Mouse (Mus musculus) limb, embryonic 11.5 days (tissue): ENCODE measurements at regions not wholly inside any gene's neighbourhood (a gene's known extent, or its start where the extent isn't known, plus 50 kb on each side); places are given as distances from the start of the nearest gene placed in this dataset.

ENCODE experiments used
- ATAC-seq: fragments of 200-750 bp; cut with Nextera tagmentation; 2 replicates; pipeline ENCODE4 v1.8.0; 2017; ENCODE audit warnings: low read depth; ENCODE audit not compliant: insufficient number of reproducible peaks, low FRiP score, low TSS enrichment
- DNase-seq: peaks from one replicate; pipeline ENCODE4 v3.0.0-alpha.2; 2015; ENCODE audit warnings: low spot score
- H3K27ac ChIP-seq: fragments of 300-500 bp; sonication (generic); replicated peaks from 2 replicates; pipeline ENCODE4 v1.5.1; 2014; ENCODE audit warnings: low read depth, mild to moderate bottlenecking, low read length
- H3K27me3 ChIP-seq: fragments of 300-500 bp; sonication (generic); 2 replicates; pipeline ENCODE4 v1.6.1; 2014; ENCODE audit warnings: mild to moderate bottlenecking, low read length, mixed read lengths; ENCODE audit not compliant: control insufficient read depth, insufficient read depth
- H3K36me3 ChIP-seq: fragments of 300-500 bp; sonication (generic); 2 replicates; pipeline ENCODE4 v1.6.1; 2014; ENCODE audit warnings: mild to moderate bottlenecking, low read length, moderate library complexity, mixed read lengths; ENCODE audit not compliant: control insufficient read depth, insufficient read depth
- H3K4me1 ChIP-seq: fragments of 300-500 bp; sonication (generic); 2 replicates; pipeline ENCODE4 v1.6.1; 2014; ENCODE audit warnings: low read length, mixed read lengths; ENCODE audit not compliant: control insufficient read depth, insufficient read depth
- H3K4me2 ChIP-seq: fragments of 300-500 bp; sonication (generic); 2 replicates; pipeline ENCODE4 v1.6.1; 2014; ENCODE audit warnings: low read depth, mild to moderate bottlenecking, moderate library complexity; ENCODE audit not compliant: severe bottlenecking
- H3K4me3 ChIP-seq: fragments of 300-500 bp; sonication (generic); 2 replicates; pipeline ENCODE4 v1.5.1; 2014; ENCODE audit warnings: low read depth, low read length
- H3K9ac ChIP-seq: fragments of 300-500 bp; sonication (generic); 2 replicates; pipeline ENCODE4 v1.6.1; 2014; ENCODE audit warnings: mild to moderate bottlenecking, low read length
- H3K9me3 ChIP-seq: fragments of 300-500 bp; sonication (generic); 2 replicates; pipeline ENCODE4 v1.6.1; 2016; ENCODE audit warnings: low read length; ENCODE audit not compliant: control insufficient read depth
- WGBS: fragments of 180-500 bp; shearing (Covaris S2); extraction: QIAGEN DNeasy Blood & Tissue Kit; methylation state at CpG from one replicate; pipeline ENCODE4 v1.1.7; 2014; 5-methylcytosine and 5-hydroxymethylcytosine counted together

- Histone ChIP-seq H3K27me3 (peaks cover 11% of the 10 kb centered on the region), H3K9me3 (no peaks in the 10 kb centered on the region), H3K4me1 (no peaks in the 10 kb centered on the region), H3K4me3 (no peak overlapping the region), H3K9ac (no peak overlapping the region), H3K27ac (no peak overlapping the region), H3K36me3 (no peaks in the 10 kb centered on the region), H3K4me2 (no peak overlapping the region)
- 73% methylated on average over 13 of the region's 13 CpGs for WGBS
- DNase-seq: no peak
- no peak for ATAC-seq
These were observed 87.1 kb downstream of the Ankrd50 start for GRCm38 (mm10) chr3:38397615-38397956.

DNA sequence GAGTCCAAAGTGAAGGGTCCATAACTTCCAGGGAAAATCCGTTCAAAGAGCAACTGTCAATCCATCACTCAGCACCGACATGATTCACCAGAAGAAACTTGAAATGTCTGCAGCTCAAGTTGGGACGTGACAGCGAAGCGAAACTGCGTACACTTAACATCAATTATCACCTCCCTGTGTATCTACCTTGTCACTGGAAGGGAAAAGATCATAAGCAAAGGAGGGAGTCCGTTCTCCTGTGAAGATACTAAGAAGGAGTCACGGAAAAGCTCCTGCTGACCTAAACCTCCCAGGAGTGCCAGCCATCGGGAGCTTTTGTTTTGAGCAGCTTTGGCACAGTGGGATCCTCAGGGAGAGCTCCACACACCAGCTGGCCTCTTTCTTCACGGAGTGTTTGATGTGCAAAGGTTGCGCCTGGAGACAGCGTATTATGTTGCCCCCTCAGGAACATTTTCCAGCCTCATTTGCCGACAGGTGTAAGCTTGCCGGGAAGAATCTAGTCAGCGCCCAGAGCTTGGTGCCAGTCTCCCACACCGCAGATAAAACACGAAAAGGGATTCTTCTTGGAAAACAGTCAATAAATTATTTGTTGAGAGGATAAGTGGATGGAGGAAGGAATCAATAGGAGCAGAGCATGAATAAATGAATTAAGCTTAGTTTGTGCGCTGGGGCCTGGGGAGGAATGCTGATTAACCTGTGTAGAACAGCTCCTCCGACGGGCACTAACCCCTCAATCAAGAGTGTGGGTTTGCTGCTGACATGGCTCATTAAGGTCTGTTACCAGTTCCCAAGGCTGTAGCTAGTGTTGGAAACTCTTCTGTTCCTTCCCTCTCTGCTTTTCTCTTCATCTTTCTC is 87.7 kb downstream of the Ankrd50 start:
- no peak overlapping the region for H3K4me3 ChIP-seq
- H3K27ac ChIP-seq: no peak overlapping the region
- H3K27me3 ChIP-seq: peaks cover 11% of the 10 kb centered on the region
- WGBS: 4% methylated on average over 20 of the region's 20 CpGs
- DNase-seq (peak; percentile 28), ATAC-seq (no peak)
- H3K9ac ChIP-seq: no peak overlapping the region
- no peaks in the 10 kb centered on the region for H3K4me1 ChIP-seq
- H3K36me3 ChIP-seq: no peaks in the 10 kb centered on the region
- H3K9me3 ChIP-seq: no peaks in the 10 kb centered on the region
- H3K4me2 ChIP-seq: peak overlapping the region; percentile 32

DNA sequence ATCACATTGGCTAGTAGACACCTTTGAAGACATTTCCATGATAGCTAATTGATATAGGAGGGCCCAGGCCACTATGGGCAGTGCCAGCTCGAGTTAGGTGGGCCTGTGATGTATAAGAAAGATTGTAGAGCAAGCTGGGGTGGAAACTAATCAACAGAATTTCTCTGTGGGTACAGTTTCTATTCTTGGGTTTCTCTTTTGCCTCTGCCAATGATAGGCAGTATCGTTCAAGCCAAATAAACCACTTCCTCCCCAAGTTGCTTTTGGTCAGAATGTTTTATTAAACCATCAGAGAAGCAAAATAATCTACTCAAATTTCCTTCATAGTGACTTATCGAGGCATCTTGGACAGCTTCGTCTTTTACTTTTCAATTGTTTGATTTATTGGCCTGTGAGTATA is 90.3 kb downstream of the Ankrd50 start:
- WGBS: 77% methylated on average over 4 of the region's 4 CpGs
- H3K4me2 ChIP-seq: no peak overlapping the region
- DNase-seq: no peak
- no peak overlapping the region for H3K9ac ChIP-seq
- H3K4me1 ChIP-seq: no peaks in the 10 kb centered on the region
- H3K36me3 ChIP-seq: no peaks in the 10 kb centered on the region
- no peaks in the 10 kb centered on the region for H3K9me3 ChIP-seq
- H3K27me3 ChIP-seq: peaks cover 11% of the 10 kb centered on the region
- no peak for ATAC-seq
- no peak overlapping the region for H3K4me3 ChIP-seq
- no peak overlapping the region for H3K27ac ChIP-seq

- Histone ChIP-seq H3K4me3 (no peak overlapping the region), H3K4me2 (no peak overlapping the region), H3K4me1 (no peaks in the 10 kb centered on the region), H3K9me3 (no peaks in the 10 kb centered on the region), H3K27me3 (no peaks in the 10 kb centered on the region), H3K9ac (no peak overlapping the region), H3K27ac (no peak overlapping the region), H3K36me3 (no peaks in the 10 kb centered on the region)
- DNase-seq: no peak
- ATAC-seq: no peak
- 81% methylated on average over 2 of the region's 2 CpGs for WGBS
These were observed 95.0 kb downstream of the Ankrd50 start for GRCm38 (mm10) chr3:38389647-38390046.

DNA sequence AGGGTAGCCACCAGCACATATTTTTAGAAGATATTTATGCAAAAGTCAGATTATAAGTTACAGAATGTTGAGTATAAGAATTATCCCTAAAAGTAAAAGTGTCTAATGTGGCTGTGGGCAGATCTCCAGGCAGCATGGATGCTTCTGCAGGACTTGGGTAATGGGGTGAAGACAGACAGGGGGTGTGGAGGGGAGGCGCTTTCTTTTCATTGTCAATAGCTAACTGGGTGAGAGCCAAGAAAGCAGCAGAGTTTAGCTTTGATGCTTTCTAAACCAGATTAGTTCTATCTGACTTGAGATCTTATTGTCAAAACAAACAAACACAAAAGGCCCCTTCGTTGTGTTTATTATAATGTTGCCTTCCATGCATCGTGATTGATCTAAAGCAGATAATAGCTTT is 95.7 kb downstream of the Ankrd50 start:
- H3K27ac ChIP-seq: no peak overlapping the region
- H3K9ac ChIP-seq: no peak overlapping the region
- H3K27me3 ChIP-seq: no peaks in the 10 kb centered on the region
- no peak for DNase-seq
- no peaks in the 10 kb centered on the region for H3K4me1 ChIP-seq
- no peaks in the 10 kb centered on the region for H3K36me3 ChIP-seq
- ATAC-seq: no peak
- no peak overlapping the region for H3K4me2 ChIP-seq
- 35% methylated on average over 3 of the region's 3 CpGs for WGBS
- no peak overlapping the region for H3K4me3 ChIP-seq
- H3K9me3 ChIP-seq: no peaks in the 10 kb centered on the region

DNA sequence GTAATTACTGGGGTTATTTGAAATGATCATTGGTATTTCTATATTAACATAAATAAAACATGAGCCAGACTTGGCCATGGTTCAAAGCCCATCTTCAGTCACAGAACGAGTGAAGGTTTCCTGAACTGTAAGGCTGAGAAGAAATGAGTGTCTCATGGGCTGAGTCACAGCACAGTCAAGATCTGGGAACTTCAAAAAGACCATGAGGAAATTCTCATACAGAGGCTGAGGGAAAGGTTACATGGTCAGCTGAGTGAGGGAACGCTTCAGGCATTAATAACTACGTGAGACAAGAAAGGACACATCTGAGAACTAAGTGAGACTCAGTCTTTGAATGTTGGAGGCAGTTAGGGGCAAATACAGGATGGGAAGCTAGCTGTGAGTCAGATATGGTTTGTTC is 101.9 kb downstream of the Ankrd50 start:
- Histone ChIP-seq H3K36me3 (no peaks in the 10 kb centered on the region), H3K4me1 (no peaks in the 10 kb centered on the region), H3K9ac (no peak overlapping the region), H3K9me3 (no peaks in the 10 kb centered on the region), H3K27ac (no peak overlapping the region), H3K27me3 (no peaks in the 10 kb centered on the region), H3K4me3 (no peak overlapping the region), H3K4me2 (no peak overlapping the region)
- DNase-seq (no peak), ATAC-seq (no peak)
- 88% methylated on average over 3 of the region's 3 CpGs for WGBS

- Histone ChIP-seq H3K27me3 (no peaks in the 10 kb centered on the region), H3K4me2 (no peak overlapping the region), H3K4me3 (no peak overlapping the region), H3K27ac (no peak overlapping the region), H3K9ac (no peak overlapping the region), H3K4me1 (no peaks in the 10 kb centered on the region), H3K36me3 (no peaks in the 10 kb centered on the region), H3K9me3 (no peaks in the 10 kb centered on the region)
- 82% methylated on average over 5 of the region's 5 CpGs for WGBS
- no peak for DNase-seq
- no peak for ATAC-seq
These were observed 103.0 kb downstream of the Ankrd50 start for GRCm38 (mm10) chr3:38381623-38382022.

DNA sequence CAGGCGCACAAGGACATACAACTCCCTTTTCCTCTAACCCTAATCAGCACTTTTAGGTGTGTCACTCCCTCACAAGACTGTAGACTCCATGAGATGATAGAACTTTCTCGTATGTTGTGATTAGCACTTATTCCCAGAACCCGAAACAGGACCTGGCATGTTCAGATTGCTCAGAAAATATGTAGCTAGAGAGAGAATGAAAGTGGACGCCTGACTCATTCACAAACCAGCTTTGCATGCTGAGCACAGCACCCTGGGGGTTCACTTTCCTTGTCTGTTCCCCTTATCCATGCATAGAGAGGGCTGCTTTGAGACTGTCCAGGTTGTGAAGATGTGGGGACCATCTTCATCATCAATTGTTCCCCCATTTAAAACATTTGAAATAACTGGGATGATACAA is 111.0 kb downstream of the Ankrd50 start:
- Histone ChIP-seq H3K9ac (no peak overlapping the region), H3K4me3 (no peak overlapping the region), H3K9me3 (no peaks in the 10 kb centered on the region), H3K4me2 (no peak overlapping the region), H3K27ac (no peak overlapping the region), H3K27me3 (no peaks in the 10 kb centered on the region), H3K36me3 (no peaks in the 10 kb centered on the region), H3K4me1 (no peaks in the 10 kb centered on the region)
- ATAC-seq (no peak), DNase-seq (no peak)
- WGBS: 85% methylated on average over 4 of the region's 4 CpGs

DNA sequence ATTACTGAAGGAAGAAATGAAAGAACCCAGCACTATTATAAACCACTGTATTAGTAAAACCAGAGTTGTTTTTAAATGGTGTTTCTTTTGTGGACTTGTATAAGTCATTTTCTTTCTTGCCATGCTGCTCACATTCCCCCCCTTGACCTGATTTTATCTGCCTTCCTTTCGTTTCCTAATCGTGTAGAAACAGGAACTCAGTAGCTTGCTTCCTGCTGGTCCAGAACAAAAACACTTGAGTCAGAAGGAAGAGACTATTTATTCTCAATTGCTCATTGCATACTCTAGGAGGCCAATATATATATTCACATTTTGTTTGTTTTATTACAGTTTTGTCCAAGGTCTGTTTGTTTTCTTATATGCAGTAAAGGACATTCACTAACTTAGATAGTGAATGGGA is 112.9 kb downstream of the Ankrd50 start:
- Histone ChIP-seq H3K4me1 (no peaks in the 10 kb centered on the region), H3K9me3 (no peaks in the 10 kb centered on the region), H3K9ac (no peak overlapping the region), H3K4me3 (no peak overlapping the region), H3K27ac (no peak overlapping the region), H3K4me2 (no peak overlapping the region), H3K36me3 (no peaks in the 10 kb centered on the region), H3K27me3 (no peaks in the 10 kb centered on the region)
- DNase-seq (no peak), ATAC-seq (no peak)
- 60% methylated on average over 2 of the region's 2 CpGs for WGBS
